ENCODE assay signal across 8 mouse cellular contexts in genomic region chr1:168291001-168291642, GRCm38 (mm10).
DNase-seq lines count a peak whose midpoint lies in the region; ATAC-seq and TF ChIP-seq lines count a peak whose summit lies in the region.

No protein-coding gene starts in this region.

- H3K4me2 ChIP-seq in hindbrain, postnatal 0 days (ENCODE audit: low read depth, low read length): peak overlapping the region; percentile 4; the same call in 1 of the 2 replicates
- no peak overlapping the region for H3K4me2 ChIP-seq in lung, postnatal 0 days (replicated peaks; ENCODE audit: low read depth, low read length)

- intact Hi-C loops in left cerebral cortex, postnatal 4 days (cut with DNase I): no loop called here
- intact Hi-C loops in left cerebral cortex, postnatal 25 days (cut with DNase I): no loop called here

- H3K4me1 ChIP-seq in hindbrain, postnatal 0 days (ENCODE audit: insufficient read depth, low read length): peaks cover 43% of the 10 kb centered on the region
- H3K4me1 ChIP-seq in lung, postnatal 0 days (ENCODE audit: insufficient read depth, low read depth, low read length): peaks cover 23% of the 10 kb centered on the region; the same call in 1 of the 2 replicates

- H3K4me3 ChIP-seq in hindbrain, postnatal 0 days (ENCODE audit: low read length): no peak overlapping the region
- H3K4me3 ChIP-seq in lung, postnatal 0 days (ENCODE audit: low read depth, low read length): no peak overlapping the region

- no peak for TF ChIP-seq EP300 in lung, postnatal 0 days (IDR thresholded peaks at IDR 0.05)

- H3K27ac ChIP-seq in hindbrain, postnatal 0 days: peak overlapping the region; percentile 55
- H3K27ac ChIP-seq in lung, postnatal 0 days (ENCODE audit: low read length): no peak overlapping the region

- no peak for TF ChIP-seq CTCF in hindbrain, postnatal 0 days (IDR thresholded peaks at IDR 0.05; ENCODE audit: low read depth)
- no peak for TF ChIP-seq CTCF in lung, postnatal 0 days (IDR thresholded peaks at IDR 0.05)

- WGBS in hindbrain, postnatal 0 days: 31% methylated on average over 11 of the region's 11 CpGs
- 48% methylated on average over 11 of the region's 11 CpGs for WGBS in lung, postnatal 0 days

- peak; percentile 80 for ATAC-seq in hindbrain, postnatal 0 days
- ATAC-seq in lung, postnatal 0 days: peak; percentile 68

- no peaks in the 10 kb centered on the region for H3K27me3 ChIP-seq in hindbrain, postnatal 0 days (ENCODE audit: insufficient read depth, low read length)
- no peaks in the 10 kb centered on the region for H3K27me3 ChIP-seq in lung, postnatal 0 days (replicated peaks; ENCODE audit: insufficient read depth, low read length)

- no peaks in the 10 kb centered on the region for H3K9me3 ChIP-seq in hindbrain, postnatal 0 days (ENCODE audit: low read length)
- H3K9me3 ChIP-seq in lung, postnatal 0 days (ENCODE audit: low read length): no peaks in the 10 kb centered on the region

- peak; percentile 77 for DNase-seq in left cerebral cortex, postnatal 4 days
- no peak for DNase-seq in left cerebral cortex, adult 11 months (ENCODE audit: low spot score)
- DNase-seq in adrenal gland, postnatal 36 days: peak; percentile 85 to 87
- peak; percentile 98 for DNase-seq in heart, adult 11 months
- DNase-seq in hindbrain, postnatal 0 days (ENCODE audit: low spot score): peak; percentile 76
- DNase-seq in lung, postnatal 0 days (ENCODE audit: low spot score): peak; percentile 66
- no peak for DNase-seq in thymus, postnatal 0 days (ENCODE audit: low spot score)
- DNase-seq in left cerebral cortex, postnatal 25 days (ENCODE audit: low spot score in 2 of 2): no peak

- H3K9ac ChIP-seq in hindbrain, postnatal 0 days (replicated peaks; ENCODE audit: low read length): no peak overlapping the region
- no peak overlapping the region for H3K9ac ChIP-seq in lung, postnatal 0 days (replicated peaks; ENCODE audit: low read depth)

- no peaks in the 10 kb centered on the region for H3K36me3 ChIP-seq in hindbrain, postnatal 0 days (ENCODE audit: insufficient read depth, low read length)
- no peaks in the 10 kb centered on the region for H3K36me3 ChIP-seq in lung, postnatal 0 days (ENCODE audit: insufficient read depth, low read length)

Comparison
In these comparisons a context has a peak if more than half of its experiments do, and no peak if none do; other contexts are left out.
1. DNase-seq: peak in left cerebral cortex, postnatal 4 days (single experiment), adrenal gland, postnatal 36 days (2 of 2), heart, adult 11 months (single experiment), hindbrain, postnatal 0 days (single experiment) and lung, postnatal 0 days (single experiment); none in left cerebral cortex, adult 11 months (single experiment), thymus, postnatal 0 days (single experiment) and left cerebral cortex, postnatal 25 days (0 of 2).